Mouse (Mus musculus): ENCODE measurements around the gene Inhbc.
"Not testable (repeated sequence)": the region's sequence is repeated elsewhere in the genome, so short reads cannot be mapped to it uniquely, and the experiment has no call there.

Inhbc gene

GRCm38 (mm10) chr10:127310523-127311475 lies 59.4 kb downstream of the Inhbc start:
- in situ Hi-C loops (cut with MboI; ENCODE audit: unreplicated experiment in 2 of 2), result loop anchor here (5.0 kb wide), 1 partner anchor 48 kb away; the partner anchor contains the start of gene Kif5a (in 2 of the 2)

DNA sequence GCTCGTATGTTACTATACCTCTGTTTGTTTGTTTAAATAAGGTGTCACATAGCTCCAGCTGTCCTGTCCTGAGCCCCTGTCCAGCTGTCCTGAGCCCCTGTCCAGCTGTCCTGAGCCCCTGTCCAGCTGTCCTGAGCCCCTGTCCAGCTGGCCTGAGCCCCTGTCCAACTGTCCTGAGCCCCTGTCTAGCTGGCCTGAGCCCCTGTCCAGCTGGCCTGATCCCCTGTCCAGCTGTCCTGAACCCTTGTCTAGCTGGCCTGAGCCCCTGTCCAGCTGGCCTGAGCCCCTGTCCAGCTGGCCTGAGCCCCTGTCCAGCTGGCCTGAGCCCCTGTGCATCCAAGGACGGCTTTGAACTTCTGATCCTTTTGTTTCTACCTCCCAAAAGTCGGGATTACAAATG lies 61.1 kb downstream of the Inhbc start:
- in situ Hi-C loops (cut with MboI; ENCODE audit: unreplicated experiment in 2 of 2), result not testable (repeated sequence)

All from v-Abl transformed pro-B cells (cell line).